Mouse (Mus musculus): Measurements from ENCODE around the gene Gm9903.

GRCm38 (mm10) chr5:33628820-33629300 lies 865 bp upstream of the Gm9903 start:
- TF ChIP-seq CTCF (IDR thresholded peaks at IDR 0.05; ENCODE audit: control insufficient read depth, insufficient read depth, insufficient read length) = no peak
- no peak for TF ChIP-seq MAX (IDR thresholded peaks at IDR 0.05)
- TF ChIP-seq USF1 (IDR thresholded peaks at IDR 0.05; ENCODE audit: low read depth) = no peak
- no peak for TF ChIP-seq MYOD1 (IDR thresholded peaks at IDR 0.05; ENCODE audit: control insufficient read depth, insufficient read length, low read depth)
- TF ChIP-seq FOSL1 (IDR thresholded peaks at IDR 0.05; ENCODE audit: insufficient read depth, low read length, poor library complexity, severe bottlenecking) = no peak

Measured in C2C12 (cell line).